Mouse (Mus musculus) layer of hippocampus, postnatal 14 days (tissue): ENCODE data around the gene Pparg. TPM values are rescaled to one million over a fixed set of nuclear protein-coding genes. Genes with fewer than 3 reads are reported as not detected.
A peak's percentile ranks its signal among the peaks of the same experiment; 100 is the strongest.

Source experiments
- DNase-seq, 2 experiments: peaks; one replicate each; pipeline ENCODE4 v3.0.0; 2021 to 2022; ENCODE audit warnings: low spot score in 2 of 2, mixed read lengths in 1 of 2
- total RNA-seq, 2 experiments: library from RNA; stranded (reverse); gene quantifications; 2 replicates each; pipeline ENCODE4 v1.2.3; 2021

Pparg gene
- total RNA-seq, 2 experiments from 2014 or later, result 1.2 TPM

- no peak for DNase-seq
Measured at GRCm38 (mm10) chr6:115504160-115504558, 143.4 kb downstream of the Pparg start.

GRCm38 (mm10) chr6:115504915-115505314, 144.2 kb downstream of the Pparg start:
- DNase-seq, result no peak

DNA sequence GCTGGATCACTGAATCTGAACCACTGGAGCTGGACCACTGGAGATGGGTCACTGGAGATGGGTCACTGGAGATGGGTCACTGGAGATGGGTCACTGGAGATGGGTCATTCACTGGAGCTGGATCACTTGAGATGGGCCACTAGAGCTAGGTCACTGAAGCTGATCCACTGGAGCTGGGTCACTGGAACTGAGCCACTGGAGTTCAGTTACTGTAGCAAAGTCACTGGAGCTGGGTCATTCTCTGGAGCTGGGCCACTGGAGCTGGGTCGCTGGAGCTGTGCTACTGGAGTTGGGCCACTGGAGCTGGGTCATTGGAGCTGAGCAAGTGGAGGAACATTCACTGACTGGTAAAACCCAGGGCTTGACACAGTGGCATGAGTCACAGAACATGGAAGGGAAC, 145.7 kb downstream of the Pparg start:
- DNase-seq, result no peak

DNA sequence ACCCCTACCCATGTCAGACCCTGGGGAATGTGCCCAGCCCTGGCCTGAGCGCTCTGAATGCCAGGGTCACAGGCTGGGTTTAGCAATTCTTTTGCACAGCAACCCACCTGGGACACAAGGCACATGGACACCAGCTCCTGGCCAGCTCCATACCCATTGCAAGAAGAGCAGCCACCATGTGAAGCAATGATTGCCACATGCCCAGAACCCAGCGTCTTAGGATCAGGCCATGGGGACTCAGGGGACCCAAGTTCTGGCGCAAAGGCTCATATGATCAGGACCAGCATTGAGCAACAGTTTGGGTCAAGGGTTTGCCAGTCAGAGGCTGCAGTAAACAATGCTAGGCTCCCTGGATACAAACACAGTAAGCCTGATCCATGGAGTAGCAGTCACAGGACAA, 150.7 kb downstream of the Pparg start:
- DNase-seq, result no peak

GRCm38 (mm10) chr6:115513207-115513606, 152.5 kb downstream of the Pparg start:
- DNase-seq, result no peak

- peak; percentile 35 to 50 for DNase-seq
Measured at GRCm38 (mm10) chr6:115517904-115518303, 157.2 kb downstream of the Pparg start.

- DNase-seq, result no peak
Measured at GRCm38 (mm10) chr6:115518352-115518751, 157.6 kb downstream of the Pparg start.

- no peak for DNase-seq
Measured at GRCm38 (mm10) chr6:115519275-115519699, 158.5 kb downstream of the Pparg start.

- no peak for DNase-seq
Measured at GRCm38 (mm10) chr6:115521923-115522322, 161.2 kb downstream of the Pparg start.

DNA sequence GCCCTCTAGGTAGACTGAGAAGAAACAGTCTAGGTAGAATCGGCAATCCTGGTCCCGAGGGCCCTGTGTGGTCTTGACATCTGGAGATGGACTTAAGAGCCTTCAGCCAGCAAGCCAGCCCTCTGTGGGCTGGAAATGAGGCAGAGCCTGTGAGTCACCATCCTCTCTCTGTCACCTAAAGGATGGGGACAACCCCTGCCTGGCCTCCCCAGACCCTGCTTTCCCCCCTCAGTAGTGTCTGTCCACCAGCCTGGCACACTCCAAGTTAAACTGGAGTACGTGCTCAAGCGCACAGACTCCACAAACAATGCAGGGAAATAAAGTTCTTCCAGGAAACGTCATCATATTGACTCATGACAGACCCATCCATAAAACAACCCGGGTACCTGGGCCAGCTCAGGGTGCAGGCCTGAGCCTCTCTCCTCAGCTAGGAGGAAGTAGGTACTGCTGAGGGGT, 162.0 kb downstream of the Pparg start:
- DNase-seq, result no peak

- peak in 1 of 2 experiments; percentile 44 for DNase-seq
Measured at GRCm38 (mm10) chr6:115523201-115523600, 162.4 kb downstream of the Pparg start.

DNA sequence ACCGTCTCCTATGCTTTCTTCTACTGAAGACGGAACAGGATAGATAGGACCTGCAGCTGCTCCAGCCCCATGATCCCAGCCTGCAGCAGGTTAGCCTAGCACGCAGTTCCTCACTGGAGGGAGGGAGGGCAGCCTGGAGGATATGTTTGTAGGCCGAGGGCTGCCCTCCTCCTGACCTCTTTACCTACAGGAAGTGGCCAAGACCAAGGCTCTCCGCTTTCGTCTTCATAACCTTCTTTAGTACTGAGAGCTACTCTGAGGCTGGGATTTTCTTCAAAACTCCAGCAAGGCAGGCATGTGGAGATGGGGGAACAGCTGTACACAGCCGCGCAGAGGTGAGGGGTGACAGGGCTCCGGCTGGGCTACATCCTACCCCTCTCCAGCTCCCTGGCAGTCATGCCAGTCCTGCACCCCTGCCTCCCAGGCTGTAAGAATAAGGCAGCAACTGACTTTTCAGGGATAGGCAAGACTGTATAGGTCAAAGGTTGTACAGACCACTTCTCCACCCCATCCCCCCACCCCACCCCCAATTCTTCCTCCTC, 163.8 kb downstream of the Pparg start:
- no peak for DNase-seq

- DNase-seq, result no peak
Measured at GRCm38 (mm10) chr6:115527418-115527817, 166.7 kb downstream of the Pparg start.

GRCm38 (mm10) chr6:115528372-115528771, 167.6 kb downstream of the Pparg start:
- no peak for DNase-seq

- no peak for DNase-seq
Measured at GRCm38 (mm10) chr6:115534617-115535016, 173.9 kb downstream of the Pparg start.

- no peak for DNase-seq
Measured at GRCm38 (mm10) chr6:115536169-115536568, 175.4 kb downstream of the Pparg start.

DNA sequence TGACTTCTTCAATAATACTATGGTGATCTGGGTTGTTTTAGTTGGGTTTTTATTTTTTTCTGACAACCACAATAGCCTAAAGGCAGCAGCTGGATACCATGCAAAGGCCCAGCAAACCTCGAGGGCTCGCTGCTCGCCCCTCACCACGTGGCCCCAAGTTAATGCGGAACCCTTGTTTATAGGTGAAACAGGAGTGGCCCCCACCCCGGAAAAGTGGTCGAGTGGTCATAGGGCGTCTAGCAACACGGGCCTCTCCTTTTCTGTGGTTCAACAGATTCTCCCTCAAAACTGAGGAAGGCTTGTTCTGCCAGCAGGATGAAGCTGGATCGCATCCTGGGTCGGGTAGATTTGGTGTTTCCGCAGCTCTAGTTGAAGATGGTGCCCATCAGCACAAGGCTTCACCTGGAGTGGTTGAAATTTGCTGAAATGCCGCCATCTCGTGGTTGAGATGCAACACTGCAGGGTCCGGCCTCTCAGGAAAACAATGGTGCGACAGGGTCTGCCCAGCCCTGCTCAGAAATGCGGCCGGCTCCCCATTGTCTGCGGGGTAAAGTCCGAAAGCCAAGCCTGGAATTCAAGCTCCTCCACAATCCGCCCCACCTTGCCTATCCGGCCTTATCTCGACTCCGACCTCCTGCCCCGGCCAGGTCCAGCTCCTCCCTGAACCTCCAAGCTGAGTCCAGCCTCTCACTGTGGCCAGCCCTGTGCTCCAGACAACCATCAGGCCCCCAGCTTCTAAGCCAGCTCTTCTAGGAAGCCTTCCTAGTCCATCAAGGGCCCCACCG, 178.1 kb downstream of the Pparg start:
- peak; percentile 84 to 85 for DNase-seq

Other genes starting within 250 kb of the Pparg start
- 100 to 1,000 TPM; 650 to 669 TPM for gene Syn2, start 226.0 kb upstream of the Pparg start, total RNA-seq
- gene Gm17482, start 133.6 kb upstream of the Pparg start, total RNA-seq, result not detected
- 10 to 100 TPM; 25.2 to 34.6 TPM for gene Timp4, start 108.7 kb upstream of the Pparg start, total RNA-seq
- gene Tsen2, start 183.7 kb downstream of the Pparg start, total RNA-seq, result 10 to 100 TPM; 18.1 to 22.9 TPM
- gene Mkrn2os, start 231.6 kb downstream of the Pparg start, total RNA-seq, result not detected
- gene Mkrn2, start 241.0 kb downstream of the Pparg start, total RNA-seq, result 10 to 100 TPM; 33.5 to 37.0 TPM